Mouse (Mus musculus) CH12.LX (cell line): ENCODE measurements around the gene Atp2b2. TPM values are rescaled to one million over a fixed set of nuclear protein-coding genes. Genes with fewer than 3 reads are reported as not detected.

ENCODE experiments used
- DNase-seq: peaks from one replicate; pipeline ENCODE4 v3.0.0-alpha.2; 2013; ENCODE audit errors: extremely low read depth
- H3K27ac ChIP-seq: 2 replicates; pipeline ENCODE4 v1.5.1; 2012; ENCODE audit warnings: low read depth, mild to moderate bottlenecking, control low read depth, moderate library complexity; ENCODE audit not compliant: insufficient read depth
- H3K27me3 ChIP-seq: replicated peaks from 2 replicates; pipeline ENCODE3; 2012; ENCODE audit warnings: inconsistent platforms
- H3K36me3 ChIP-seq, 2 experiments: replicated peaks in 1 of 2; 2 replicates each; pipeline versions ENCODE3 to v1.6.1; 2012; ENCODE audit warnings: inconsistent platforms in 1 of 2, low read length in 1 of 2, mild to moderate bottlenecking in 1 of 2, mixed read lengths in 1 of 2, moderate library complexity in 1 of 2; ENCODE audit not compliant: control insufficient read depth in 1 of 2, insufficient read depth in 1 of 2
- H3K4me1 ChIP-seq, 2 experiments: 2 replicates each; pipeline ENCODE4 v1.6.1; 2012; ENCODE audit warnings: inconsistent platforms in 1 of 2, moderate library complexity in 1 of 2; ENCODE audit not compliant: insufficient read depth in 2 of 2, control insufficient read depth in 1 of 2
- H3K4me2 ChIP-seq: 2 replicates; pipeline ENCODE4 v1.6.1; 2012; ENCODE audit warnings: low read depth, mild to moderate bottlenecking, control low read depth; ENCODE audit not compliant: poor library complexity, insufficient read depth, severe bottlenecking
- H3K4me3 ChIP-seq, 3 experiments: fragments of 150-350 bp in 1 of 3; sonication (generic) in 1 of 3; replicated peaks in 1 of 3; 2 replicates each; pipeline versions ENCODE3 to v1.5.1; 2011 to 2012; ENCODE audit warnings: low read depth in 2 of 3, low read length in 2 of 3, mild to moderate bottlenecking in 2 of 3, moderate library complexity in 2 of 3, control low read depth in 1 of 3, improper control_type of control experiment in 1 of 3, inconsistent platforms in 1 of 3, mixed read lengths in 1 of 3; ENCODE audit not compliant: poor library complexity in 1 of 3
- H3K79me2 ChIP-seq: replicated peaks from 2 replicates; pipeline ENCODE4 v1.6.1; 2012; ENCODE audit warnings: mild to moderate bottlenecking, moderate library complexity; ENCODE audit not compliant: control insufficient read depth, poor library complexity, insufficient read depth, severe bottlenecking; ENCODE audit errors: extremely low read depth
- H3K9ac ChIP-seq: 2 replicates; pipeline ENCODE4 v1.6.1; 2012; ENCODE audit warnings: low read depth, mild to moderate bottlenecking, control low read depth, moderate library complexity; ENCODE audit not compliant: insufficient read depth
- H3K9me3 ChIP-seq: replicated peaks from 2 replicates; pipeline ENCODE3; 2012; ENCODE audit warnings: low read length, inconsistent platforms, mixed read lengths
- BHLHE40 ChIP-seq: IDR thresholded peaks from 2 replicates; pipeline ENCODE4 v1.6.1; 2011; ENCODE audit warnings: mild to moderate bottlenecking, low read depth, low read length, improper control_type of control experiment
- CHD1 ChIP-seq: IDR thresholded peaks from 2 replicates; pipeline ENCODE4 v1.6.1; 2012; ENCODE audit warnings: low read depth, low read length, improper control_type of control experiment, inconsistent platforms
- CHD2 ChIP-seq: IDR thresholded peaks from 2 replicates; pipeline ENCODE4 v1.6.1; 2011; ENCODE audit warnings: low read length, improper control_type of control experiment
- CTCF ChIP-seq, 2 experiments: IDR thresholded peaks in 1 of 2; conservative IDR thresholded peaks in 1 of 2; 2 replicates each; pipeline ENCODE4 v1.5.1; 2011 to 2012; ENCODE audit warnings: low read depth in 2 of 2, low read length in 2 of 2, improper control_type of control experiment in 1 of 2, inconsistent platforms in 1 of 2, mild to moderate bottlenecking in 1 of 2, moderate library complexity in 1 of 2
- ELF1 ChIP-seq: IDR thresholded peaks from 2 replicates; pipeline ENCODE4 v1.6.1; 2014; ENCODE audit warnings: low read depth, mild to moderate bottlenecking, inconsistent platforms, low read length, improper control_type of control experiment
- EP300 ChIP-seq: IDR thresholded peaks from 2 replicates; pipeline ENCODE4 v1.6.1; 2011; ENCODE audit warnings: low read length, improper control_type of control experiment
- ETS1 ChIP-seq: conservative IDR thresholded peaks from 2 replicates; pipeline ENCODE4 v1.6.1; 2012; ENCODE audit warnings: low read depth, mild to moderate bottlenecking, inconsistent platforms, low read length, improper control_type of control experiment, moderate library complexity
- GABPA ChIP-seq: IDR thresholded peaks from 2 replicates; pipeline ENCODE4 v1.6.1; 2012; ENCODE audit warnings: low read depth, low read length, improper control_type of control experiment, inconsistent platforms; ENCODE audit not compliant: insufficient replicate concordance
- IRF4 ChIP-seq: IDR thresholded peaks from 2 replicates; pipeline ENCODE4 v1.6.1; 2014; ENCODE audit warnings: low read depth, mild to moderate bottlenecking, inconsistent platforms, low read length, improper control_type of control experiment
- JUND ChIP-seq: conservative IDR thresholded peaks from 2 replicates; pipeline ENCODE4 v1.6.1; 2011; ENCODE audit warnings: low read depth, low read length, improper control_type of control experiment
- KAT2A ChIP-seq: IDR thresholded peaks from 2 replicates; pipeline ENCODE4 v1.6.1; 2012; ENCODE audit warnings: low read length, improper control_type of control experiment, inconsistent platforms; ENCODE audit not compliant: insufficient replicate concordance
- MAFK ChIP-seq: IDR thresholded peaks from 2 replicates; pipeline ENCODE4 v1.6.1; 2011; ENCODE audit warnings: low read length, improper control_type of control experiment; ENCODE audit not compliant: insufficient replicate concordance
- MEF2A ChIP-seq: IDR thresholded peaks from 2 replicates; pipeline ENCODE4 v1.6.1; 2014; ENCODE audit warnings: low read depth, mild to moderate bottlenecking, inconsistent platforms, low read length, improper control_type of control experiment, borderline replicate concordance
- MYC ChIP-seq: IDR thresholded peaks from 2 replicates; pipeline ENCODE4 v1.6.1; 2011; ENCODE audit warnings: low read depth, mild to moderate bottlenecking, improper control_type of control experiment, low read length
- NRF1 ChIP-seq: IDR thresholded peaks from 2 replicates; pipeline ENCODE4 v1.6.1; 2014; ENCODE audit warnings: low read depth, mild to moderate bottlenecking, inconsistent platforms, low read length, improper control_type of control experiment, moderate library complexity
- PAX5 ChIP-seq: IDR thresholded peaks from 2 replicates; pipeline ENCODE4 v1.6.1; 2012; ENCODE audit warnings: low read length, inconsistent platforms, mixed read lengths
- POLR2AphosphoS2 ChIP-seq: IDR thresholded peaks from 2 replicates; pipeline ENCODE4 v1.6.1; 2011; ENCODE audit warnings: low read depth, low read length, improper control_type of control experiment
- RCOR1 ChIP-seq: conservative IDR thresholded peaks from 2 replicates; pipeline ENCODE4 v1.6.1; 2012; ENCODE audit warnings: low read depth, mild to moderate bottlenecking, inconsistent platforms, low read length, improper control_type of control experiment
- SIN3A ChIP-seq: IDR thresholded peaks from 2 replicates; pipeline ENCODE4 v1.6.1; 2012; ENCODE audit warnings: low read length, improper control_type of control experiment, inconsistent platforms
- SMC3 ChIP-seq: IDR thresholded peaks from 2 replicates; pipeline ENCODE4 v1.6.1; 2011; ENCODE audit warnings: low read depth, low read length, improper control_type of control experiment
- TCF12 ChIP-seq: IDR thresholded peaks from 2 replicates; pipeline ENCODE4 v1.6.1; 2014; ENCODE audit warnings: low read depth, mild to moderate bottlenecking, inconsistent platforms, low read length, improper control_type of control experiment
- USF1 ChIP-seq: IDR thresholded peaks from 2 replicates; pipeline ENCODE4 v1.6.1; 2014; ENCODE audit warnings: low read depth, mild to moderate bottlenecking, inconsistent platforms, low read length, improper control_type of control experiment
- USF2 ChIP-seq: conservative IDR thresholded peaks from 2 replicates; pipeline ENCODE4 v1.6.1; 2011; ENCODE audit warnings: low read depth, low read length, improper control_type of control experiment
- ZC3H11A ChIP-seq: IDR thresholded peaks from 2 replicates; pipeline ENCODE4 v1.6.1; 2012; ENCODE audit warnings: low read depth, mild to moderate bottlenecking, inconsistent platforms, low read length, improper control_type of control experiment
- ZKSCAN1 ChIP-seq: IDR thresholded peaks from 2 replicates; pipeline ENCODE4 v1.6.1; 2012; ENCODE audit warnings: low read depth, inconsistent platforms, low read length, improper control_type of control experiment, borderline replicate concordance
- dilution Hi-C: fragments of 300-500 bp; cut with MboI; formaldehyde crosslinking; loops from 2 replicates; pipeline ENCODE4 v1.14.3; 2020; ENCODE audit warnings: low sequenced_read_pairs; ENCODE audit not compliant: extremely low pct_unique_long_range_greater_than_20kb, extremely low pct_ligation_motif_present
- in situ Hi-C: fragments of 300-500 bp; cut with MboI; formaldehyde crosslinking; loops from 3 replicates; pipeline ENCODE4 v1.14.3; 2019; ENCODE audit warnings: low sequenced_read_pairs, low pct_ligation_motif_present, low pct_unique_long_range_greater_than_20kb, mixed read lengths
- polyA plus RNA-seq: library from polyadenylated mRNA; unstranded; fragments of >175 nt; gene quantifications from 2 replicates; pipeline ENCODE4 v1.2.1, GENCODE M21; 2012; ENCODE audit warnings: low read depth; ENCODE audit not compliant: insufficient read length
- total RNA-seq, 2 experiments: library from RNA; depleted of rRNA; stranded (reverse); fragments of 300-350 nt in 1 of 2; fragments of >200 nt in 1 of 2; gene quantifications; 2 replicates each; pipeline ENCODE4 v1.2.3; 2012 to 2014

Gene Atp2b2
- total and polyA plus RNA-seq, 3 experiments: not detected

- H3K4me1 ChIP-seq: no peaks in the 10 kb centered on the region
- in situ Hi-C loops (no loop called here), dilution Hi-C loops (no loop called here)
- H3K4me3 ChIP-seq: no peak overlapping the region
- no peaks in the 10 kb centered on the region for H3K9me3 ChIP-seq
- H3K79me2 ChIP-seq: no peaks in the 10 kb centered on the region
- no peaks in the 10 kb centered on the region for H3K36me3 ChIP-seq
- H3K27ac ChIP-seq: no peak overlapping the region
- H3K4me2 ChIP-seq: no peak overlapping the region
- TF ChIP-seq PAX5 (no peak), SMC3 (no peak), BHLHE40 (no peak), GABPA (no peak), CTCF (conservative IDR thresholded peaks at IDR 0.05 in 1 of 2, IDR thresholded peaks at IDR 0.05 in 1 of 2; ENCODE audit: low read depth in 2 of 2, low read length in 2 of 2) (no peak), SIN3A (no peak), KAT2A (no peak), MYC (no peak), ELF1 (no peak), MAFK (no peak), ZC3H11A (no peak), ETS1 (no peak), CHD1 (no peak), USF1 (no peak), JUND (no peak), TCF12 (no peak), ZKSCAN1 (no peak), USF2 (no peak), EP300 (no peak), CHD2 (no peak)
- peaks cover 85% of the 10 kb centered on the region for H3K27me3 ChIP-seq
- DNase-seq: no peak
- no peak overlapping the region for H3K9ac ChIP-seq
Measured at GRCm38 (mm10) chr6:113941324-113941723, 101.1 kb downstream of the Atp2b2 start.

GRCm38 (mm10) chr6:113939442-113939841 is 103.0 kb downstream of the Atp2b2 start:
- H3K27ac ChIP-seq: no peak overlapping the region
- no peak overlapping the region for H3K4me2 ChIP-seq
- no peak overlapping the region for H3K9ac ChIP-seq
- H3K36me3 ChIP-seq: no peaks in the 10 kb centered on the region
- H3K4me3 ChIP-seq: no peak overlapping the region
- H3K27me3 ChIP-seq: peaks cover 89% of the 10 kb centered on the region
- dilution Hi-C loops (no loop called here), in situ Hi-C loops (no loop called here)
- H3K9me3 ChIP-seq: no peaks in the 10 kb centered on the region
- TF ChIP-seq MEF2A (no peak), POLR2AphosphoS2 (no peak), KAT2A (no peak), NRF1 (no peak), SMC3 (no peak), MYC (no peak), IRF4 (no peak), RCOR1 (no peak), ELF1 (no peak)
- H3K79me2 ChIP-seq: no peaks in the 10 kb centered on the region
- H3K4me1 ChIP-seq: no peaks in the 10 kb centered on the region
- DNase-seq: no peak
